Mouse (Mus musculus) testis, adult 2 months (tissue): ENCODE data around the gene Olfr1368.

ENCODE experiments used
- CTCF ChIP-seq: fragments of 200-500 bp; IDR thresholded peaks from 2 replicates; pipeline ENCODE4 v1.5.1; 2012; ENCODE audit warnings: low read depth, mild to moderate bottlenecking, inconsistent platforms, low read length, moderate library complexity; ENCODE audit not compliant: control insufficient read depth, insufficient read depth, insufficient replicate concordance
- POLR2A ChIP-seq: fragments of 200-500 bp; IDR thresholded peaks from 2 replicates; pipeline ENCODE4 v1.6.1; 2012; ENCODE audit warnings: low read depth, mild to moderate bottlenecking, inconsistent platforms, low read length, moderate library complexity; ENCODE audit not compliant: control insufficient read depth

- no peak for TF ChIP-seq CTCF
- TF ChIP-seq POLR2A = no peak
Observed at GRCm38 (mm10) chr13:21159475-21159819, 13.8 kb upstream of the Olfr1368 start.
